Mouse (Mus musculus): Measurements from ENCODE around the gene Frat1. TPM values are rescaled to one million over a fixed set of nuclear protein-coding genes. Genes with fewer than 3 reads are reported as not detected.

Gene Frat1
- polyA plus RNA-seq, 1 experiment from 2014 or later, result 6.6 TPM

- DNase-seq (ENCODE audit: low spot score), result peak; percentile 98
- under 1% methylated on average over 48 of the region's 48 CpGs for WGBS
Measured at GRCm38 (mm10) chr19:41801742-41802369, 27.9 kb upstream of the Frat1 start, which contains the start of gene Arhgap19. Gene Arhgap19, minus strand, starts transcription at chr19:41802047.

GRCm38 (mm10) chr19:41803322-41803721, 26.4 kb upstream of the Frat1 start:
- Histone ChIP-seq H3K4me1 (peaks cover 17% of the 10 kb centered on the region), H3K27me3 (ENCODE audit: insufficient read depth, poor library complexity, severe bottlenecking) (no peaks in the 10 kb centered on the region), H3K27ac (no peak overlapping the region), H3K36me3 (no peaks in the 10 kb centered on the region), H3K4me3 (no peak overlapping the region), H3K9me3 (peaks cover 6% of the 10 kb centered on the region; the same call in 1 of the 2 replicates)
- 29% methylated on average over 7 of the region's 7 CpGs for WGBS
- no peak for DNase-seq (ENCODE audit: low spot score)

More at GRCm38 (mm10) chr19:41801742-41802369, 27.9 kb upstream of the Frat1 start, which contains the start of gene Arhgap19:
- Histone ChIP-seq H3K27me3 (ENCODE audit: insufficient read depth, poor library complexity, severe bottlenecking) (no peaks in the 10 kb centered on the region), H3K4me1 (peaks cover 17% of the 10 kb centered on the region), H3K27ac (peak within 1 kb of the TSS; percentile 90), H3K4me3 (peak within 1 kb of the TSS; percentile 77), H3K9me3 (peaks cover 6% of the 10 kb centered on the region; the same call in 1 of the 2 replicates), H3K36me3 (no peaks in the 10 kb centered on the region)

- Histone ChIP-seq H3K4me3 (no peak overlapping the region), H3K36me3 (no peaks in the 10 kb centered on the region), H3K4me1 (peaks cover 11% of the 10 kb centered on the region), H3K27ac (no peak overlapping the region), H3K9me3 (peaks cover 6% of the 10 kb centered on the region; the same call in 1 of the 2 replicates), H3K27me3 (ENCODE audit: insufficient read depth, poor library complexity, severe bottlenecking) (no peaks in the 10 kb centered on the region)
- 92% methylated on average over 4 of the region's 4 CpGs for WGBS
- DNase-seq (ENCODE audit: low spot score), result no peak
Measured at GRCm38 (mm10) chr19:41805831-41806230, 23.9 kb upstream of the Frat1 start.

- WGBS, result 71% methylated on average over 9 of the region's 9 CpGs
- peak; percentile 71 for DNase-seq (ENCODE audit: low spot score)
- no peaks in the 10 kb centered on the region for H3K27me3 ChIP-seq (ENCODE audit: insufficient read depth, poor library complexity, severe bottlenecking)
- no peak overlapping the region for H3K27ac ChIP-seq
- H3K4me3 ChIP-seq, result no peak overlapping the region
- no peaks in the 10 kb centered on the region for H3K36me3 ChIP-seq
- H3K9me3 ChIP-seq, result peaks cover 6% of the 10 kb centered on the region; the same call in 1 of the 2 replicates
- H3K4me1 ChIP-seq, result peaks cover 8% of the 10 kb centered on the region
Measured at GRCm38 (mm10) chr19:41807497-41807896, 22.3 kb upstream of the Frat1 start.

- peaks cover 6% of the 10 kb centered on the region for H3K4me1 ChIP-seq
- 79% methylated on average over 8 of the region's 8 CpGs for WGBS
- no peaks in the 10 kb centered on the region for H3K36me3 ChIP-seq
- peaks cover 6% of the 10 kb centered on the region; the same call in 1 of the 2 replicates for H3K9me3 ChIP-seq
- no peaks in the 10 kb centered on the region for H3K27me3 ChIP-seq (ENCODE audit: insufficient read depth, poor library complexity, severe bottlenecking)
- H3K4me3 ChIP-seq, result no peak overlapping the region
- no peak overlapping the region for H3K27ac ChIP-seq
- no peak for DNase-seq (ENCODE audit: low spot score)
Measured at GRCm38 (mm10) chr19:41808104-41808634, 21.6 kb upstream of the Frat1 start.

- WGBS, result 88% methylated on average over 5 of the region's 5 CpGs
- peaks cover 4% of the 10 kb centered on the region; the same call in 1 of the 2 replicates for H3K4me1 ChIP-seq
- H3K4me3 ChIP-seq, result no peak overlapping the region
- H3K27ac ChIP-seq, result no peak overlapping the region
- peaks cover 6% of the 10 kb centered on the region; the same call in 1 of the 2 replicates for H3K9me3 ChIP-seq
- DNase-seq (ENCODE audit: low spot score), result no peak
- H3K36me3 ChIP-seq, result no peaks in the 10 kb centered on the region
- H3K27me3 ChIP-seq (ENCODE audit: insufficient read depth, poor library complexity, severe bottlenecking), result no peaks in the 10 kb centered on the region
Measured at GRCm38 (mm10) chr19:41810074-41810473, 19.7 kb upstream of the Frat1 start.

GRCm38 (mm10) chr19:41812525-41812924, 17.2 kb upstream of the Frat1 start:
- Histone ChIP-seq H3K27me3 (ENCODE audit: insufficient read depth, poor library complexity, severe bottlenecking) (no peaks in the 10 kb centered on the region), H3K4me3 (no peak overlapping the region), H3K36me3 (no peaks in the 10 kb centered on the region), H3K27ac (no peak overlapping the region), H3K9me3 (no peaks in the 10 kb centered on the region), H3K4me1 (peaks cover 13% of the 10 kb centered on the region)
- DNase-seq (ENCODE audit: low spot score), result no peak
- WGBS, result 92% methylated on average over 10 of the region's 10 CpGs

GRCm38 (mm10) chr19:41813374-41813773, 16.4 kb upstream of the Frat1 start:
- Histone ChIP-seq H3K4me3 (no peak overlapping the region), H3K36me3 (no peaks in the 10 kb centered on the region), H3K4me1 (peaks cover 17% of the 10 kb centered on the region), H3K27ac (no peak overlapping the region), H3K27me3 (ENCODE audit: insufficient read depth, poor library complexity, severe bottlenecking) (no peaks in the 10 kb centered on the region), H3K9me3 (no peaks in the 10 kb centered on the region)
- WGBS, result 80% methylated on average over 4 of the region's 4 CpGs
- DNase-seq (ENCODE audit: low spot score), result no peak

- no peaks in the 10 kb centered on the region for H3K36me3 ChIP-seq
- H3K4me3 ChIP-seq, result no peak overlapping the region
- H3K4me1 ChIP-seq, result peaks cover 18% of the 10 kb centered on the region
- no peaks in the 10 kb centered on the region; the same call in 1 of the 2 replicates for H3K27me3 ChIP-seq (ENCODE audit: insufficient read depth, poor library complexity, severe bottlenecking)
- no peak overlapping the region for H3K27ac ChIP-seq
- H3K9me3 ChIP-seq, result no peaks in the 10 kb centered on the region
- 78% methylated on average over 5 of the region's 5 CpGs for WGBS
- no peak for DNase-seq (ENCODE audit: low spot score)
Measured at GRCm38 (mm10) chr19:41816410-41816809, 13.4 kb upstream of the Frat1 start.

GRCm38 (mm10) chr19:41816915-41817314, 12.9 kb upstream of the Frat1 start:
- DNase-seq (ENCODE audit: low spot score), result no peak
- no peaks in the 10 kb centered on the region; the same call in 1 of the 2 replicates for H3K27me3 ChIP-seq (ENCODE audit: insufficient read depth, poor library complexity, severe bottlenecking)
- 44% methylated on average over 5 of the region's 5 CpGs for WGBS
- H3K4me3 ChIP-seq, result no peak overlapping the region
- peaks cover 19% of the 10 kb centered on the region for H3K4me1 ChIP-seq
- no peak overlapping the region for H3K27ac ChIP-seq
- no peaks in the 10 kb centered on the region for H3K9me3 ChIP-seq
- no peaks in the 10 kb centered on the region for H3K36me3 ChIP-seq

GRCm38 (mm10) chr19:41817325-41817724, 12.4 kb upstream of the Frat1 start:
- Histone ChIP-seq H3K4me3 (no peak overlapping the region), H3K36me3 (no peaks in the 10 kb centered on the region), H3K4me1 (peaks cover 19% of the 10 kb centered on the region), H3K27me3 (ENCODE audit: insufficient read depth, poor library complexity, severe bottlenecking) (no peaks in the 10 kb centered on the region; the same call in 1 of the 2 replicates), H3K27ac (peak overlapping the region; percentile 62), H3K9me3 (no peaks in the 10 kb centered on the region)
- DNase-seq (ENCODE audit: low spot score), result no peak
- WGBS, result 34% methylated on average over 10 of the region's 10 CpGs

- no peak for DNase-seq (ENCODE audit: low spot score)
- Histone ChIP-seq H3K4me1 (peaks cover 19% of the 10 kb centered on the region), H3K4me3 (no peak overlapping the region), H3K27me3 (ENCODE audit: insufficient read depth, poor library complexity, severe bottlenecking) (no peaks in the 10 kb centered on the region; the same call in 1 of the 2 replicates), H3K9me3 (no peaks in the 10 kb centered on the region), H3K36me3 (no peaks in the 10 kb centered on the region), H3K27ac (no peak overlapping the region)
- 86% methylated on average over 4 of the region's 4 CpGs for WGBS
Measured at GRCm38 (mm10) chr19:41818749-41819148, 11.0 kb upstream of the Frat1 start.

- Histone ChIP-seq H3K4me1 (peaks cover 19% of the 10 kb centered on the region), H3K36me3 (no peaks in the 10 kb centered on the region), H3K9me3 (no peaks in the 10 kb centered on the region), H3K4me3 (no peak overlapping the region), H3K27ac (no peak overlapping the region), H3K27me3 (ENCODE audit: insufficient read depth, poor library complexity, severe bottlenecking) (no peaks in the 10 kb centered on the region; the same call in 1 of the 2 replicates)
- DNase-seq (ENCODE audit: low spot score), result no peak
- 16% methylated on average over 5 of the region's 5 CpGs for WGBS
Measured at GRCm38 (mm10) chr19:41821436-41821835, 8.3 kb upstream of the Frat1 start.
